ENCODE assay signal across 31 mouse cellular contexts in genomic region chr7:144890661-144891060, GRCm38 (mm10). TPM values are rescaled to one million over a fixed set of nuclear protein-coding genes. Genes with fewer than 3 reads are reported as not detected.
"Had no signal": no experiment of that assay in that cellular context is flagged by ENCODE, and none has a peak within 500 bp of the region (broad histone marks: within the 10 kb centered on the region; RNA-seq: fewer than 3 reads in every experiment).

No protein-coding gene starts in this region.

RNA-seq across cellular contexts. Expression of gene Fgf15, which starts 5.7 kb away (rescaled TPM):
- total RNA-seq: gastrocnemius, adult 2 months; gastrocnemius, postnatal 10 days; gastrocnemius, postnatal 25 days; gastrocnemius, postnatal 4 days; granulocyte monocyte progenitor cell, adult 5-6 weeks; heart, adult 18-20 months; heart, postnatal 14 days; heart, postnatal 36 days; hematopoietic stem cell, adult 5-6 weeks; layer of hippocampus, adult 18-20 months; layer of hippocampus, postnatal 10 days; layer of hippocampus, postnatal 25 days; left cerebral cortex, adult 2 months; left cerebral cortex, postnatal 14 days; left cerebral cortex, postnatal 36 days had no signal
- polyA plus RNA-seq: frontal cortex, adult 2 months; heart, embryonic 15.5 days; heart, postnatal 0 days; intestine, embryonic 14.5 days had no signal

RNA-seq across cellular contexts. Expression of gene Fgf4, which starts 43.5 kb away (rescaled TPM):
- total RNA-seq: gastrocnemius, adult 2 months; granulocyte monocyte progenitor cell, adult 5-6 weeks; heart, adult 18-20 months; heart, postnatal 14 days; heart, postnatal 36 days; hematopoietic stem cell, adult 5-6 weeks; hindbrain, postnatal 0 days; layer of hippocampus, adult 18-20 months; layer of hippocampus, postnatal 10 days; layer of hippocampus, postnatal 25 days; left cerebral cortex, adult 2 months; left cerebral cortex, postnatal 14 days; left cerebral cortex, postnatal 36 days had no signal
- polyA plus RNA-seq: frontal cortex, adult 2 months; heart, embryonic 11.5 days; heart, embryonic 13.5 days; heart, embryonic 15.5 days; heart, postnatal 0 days; hindbrain, embryonic 11.5 days; hindbrain, embryonic 13.5 days; hindbrain, embryonic 15.5 days; hindbrain, postnatal 0 days; intestine, embryonic 14.5 days; intestine, embryonic 16.5 days; kidney, embryonic 14.5 days; kidney, embryonic 16.5 days; liver, embryonic 11.5 days; liver, embryonic 13.5 days had no signal

RNA-seq across cellular contexts. Expression of gene Fgf3, which starts 52.8 kb away (rescaled TPM):
- total RNA-seq: gastrocnemius, adult 2 months; gastrocnemius, postnatal 10 days; gastrocnemius, postnatal 25 days; gastrocnemius, postnatal 4 days; heart, adult 18-20 months; heart, postnatal 14 days; heart, postnatal 36 days; layer of hippocampus, adult 18-20 months; layer of hippocampus, postnatal 10 days; layer of hippocampus, postnatal 25 days had no signal
- polyA plus RNA-seq: heart, embryonic 15.5 days; heart, postnatal 0 days; intestine, embryonic 14.5 days; intestine, embryonic 16.5 days; limb, embryonic 12.5 days had no signal
